8 mouse cellular contexts compared by ENCODE assay signal in the genomic region with DNA sequence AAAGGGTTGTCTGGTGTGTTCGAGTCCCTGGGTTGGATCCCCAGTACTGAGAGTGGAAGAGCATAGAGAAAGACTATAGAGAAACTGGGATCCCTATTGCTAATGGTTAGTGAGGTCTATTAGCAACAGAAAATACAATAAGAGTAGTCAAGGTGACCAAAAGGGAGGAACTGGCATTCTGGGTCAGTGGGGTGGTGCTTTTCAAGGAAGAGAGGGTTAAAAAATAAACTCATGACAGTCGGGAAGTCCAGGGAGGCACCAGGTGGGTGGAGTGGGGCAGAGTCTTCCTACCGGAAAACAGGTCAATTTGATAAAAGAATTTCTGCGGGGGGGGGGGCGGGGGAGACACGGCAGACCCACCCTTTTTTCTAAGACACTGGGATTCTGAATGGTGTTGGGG. TPM values are rescaled to one million over a fixed set of nuclear protein-coding genes. Genes with fewer than 3 reads are reported as not detected.
DNase-seq lines count a peak whose midpoint lies in the region; ATAC-seq and TF ChIP-seq lines count a peak whose summit lies in the region.

No protein-coding gene starts in this region.

- H3K27me3 ChIP-seq in heart, embryonic 10.5 days (ENCODE audit: insufficient read depth, poor library complexity, severe bottlenecking) = no peaks in the 10 kb centered on the region
- no peaks in the 10 kb centered on the region; the same call in 1 of the 2 replicates for H3K27me3 ChIP-seq in forebrain, embryonic 11.5 days (ENCODE audit: control insufficient read depth, insufficient read depth, low read length)
- H3K27me3 ChIP-seq in kidney, embryonic 15.5 days = no peaks in the 10 kb centered on the region
- no peaks in the 10 kb centered on the region for H3K27me3 ChIP-seq in midbrain, embryonic 15.5 days (replicated peaks)
- no peaks in the 10 kb centered on the region for H3K27me3 ChIP-seq in cerebellum, adult 2 months (ENCODE audit: control insufficient read depth, insufficient read depth, low read length)

- ATAC-seq in forebrain, embryonic 11.5 days (replicated peaks; ENCODE audit: low FRiP score) = no peak
- no peak for ATAC-seq in kidney, embryonic 15.5 days (replicated peaks; ENCODE audit: low FRiP score)
- no peak for ATAC-seq in midbrain, embryonic 15.5 days (replicated peaks)
- ATAC-seq in activated CD4-positive, CD25-positive, alpha-beta regulatory T cell, adult 4 months = no peak

- no peak overlapping the region; the same call in 1 of the 2 replicates for H3K9ac ChIP-seq in forebrain, embryonic 11.5 days (ENCODE audit: low read length)
- no peak overlapping the region for H3K9ac ChIP-seq in kidney, embryonic 15.5 days
- H3K9ac ChIP-seq in midbrain, embryonic 15.5 days = no peak overlapping the region

- peak overlapping the region; percentile 98 for H3K4me2 ChIP-seq in forebrain, embryonic 11.5 days (ENCODE audit: low read depth, low read length, severe bottlenecking)
- peak overlapping the region; percentile 86 for H3K4me2 ChIP-seq in kidney, embryonic 15.5 days
- H3K4me2 ChIP-seq in midbrain, embryonic 15.5 days = peak overlapping the region; percentile 94

- DNase-seq in heart, embryonic 10.5 days (ENCODE audit: low spot score) = no peak
- no peak for DNase-seq in heart, postnatal 25 days (ENCODE audit: low spot score)
- DNase-seq in forebrain, embryonic 11.5 days (ENCODE audit: low spot score) = no peak
- DNase-seq in cerebellum, adult 2 months = no peak
- no peak for DNase-seq in frontal cortex, adult 2 months (ENCODE audit: extremely low spot score in 1 of 2, low spot score in 1 of 2)

- peak overlapping the region; percentile 99 for H3K4me3 ChIP-seq in heart, embryonic 10.5 days
- peak overlapping the region; percentile 89 for H3K4me3 ChIP-seq in forebrain, embryonic 11.5 days (ENCODE audit: low read depth, low read length)
- peak overlapping the region; percentile 90 for H3K4me3 ChIP-seq in kidney, embryonic 15.5 days (replicated peaks)
- H3K4me3 ChIP-seq in midbrain, embryonic 15.5 days = peak overlapping the region; percentile 91; the same call in 1 of the 2 replicates
- no peak overlapping the region for H3K4me3 ChIP-seq in cerebellum, adult 2 months (replicated peaks; ENCODE audit: insufficient read depth, low read depth, low read length)

- 17% methylated on average over 6 of the region's 6 CpGs for WGBS in heart, embryonic 10.5 days
- 23% methylated on average over 6 of the region's 6 CpGs for WGBS in forebrain, embryonic 11.5 days
- WGBS in kidney, embryonic 15.5 days = 13% methylated on average over 6 of the region's 6 CpGs
- 15% methylated on average over 6 of the region's 6 CpGs for WGBS in midbrain, embryonic 15.5 days
- WGBS in cerebellum, adult 2 months = 34% methylated on average over 6 of the region's 6 CpGs

- H3K9me3 ChIP-seq in heart, embryonic 10.5 days = no peaks in the 10 kb centered on the region
- H3K9me3 ChIP-seq in forebrain, embryonic 11.5 days (ENCODE audit: control insufficient read depth, low read length) = no peaks in the 10 kb centered on the region
- H3K9me3 ChIP-seq in kidney, embryonic 15.5 days (replicated peaks) = no peaks in the 10 kb centered on the region
- no peaks in the 10 kb centered on the region for H3K9me3 ChIP-seq in midbrain, embryonic 15.5 days

- no peak for TF ChIP-seq POLR2A in cerebellum, adult 2 months (IDR thresholded peaks at IDR 0.05; ENCODE audit: borderline replicate concordance, insufficient read depth, low read length)

- intact Hi-C loops in heart, postnatal 25 days (cut with DNase I) = loop anchor here (10.0 kb wide), 1 partner anchor 100 kb away; no protein-coding TSS in a partner anchor

- TF ChIP-seq CTCF in cerebellum, adult 2 months (IDR thresholded peaks at IDR 0.05; ENCODE audit: borderline replicate concordance, insufficient read depth, low read depth, low read length) = no peak

- peak overlapping the region; percentile 96 for H3K27ac ChIP-seq in heart, embryonic 10.5 days
- no peak overlapping the region for H3K27ac ChIP-seq in forebrain, embryonic 11.5 days (ENCODE audit: low read depth, low read length)
- H3K27ac ChIP-seq in kidney, embryonic 15.5 days = peak overlapping the region; percentile 94; the same call in 1 of the 2 replicates
- H3K27ac ChIP-seq in midbrain, embryonic 15.5 days = no peak overlapping the region
- H3K27ac ChIP-seq in cerebellum, adult 2 months (ENCODE audit: insufficient read depth, low read length) = no peak overlapping the region

- H3K4me1 ChIP-seq in heart, embryonic 10.5 days = peaks cover 52% of the 10 kb centered on the region
- peaks cover 14% of the 10 kb centered on the region for H3K4me1 ChIP-seq in forebrain, embryonic 11.5 days (replicated peaks; ENCODE audit: control insufficient read depth, insufficient read depth, low read length)
- H3K4me1 ChIP-seq in kidney, embryonic 15.5 days = peaks cover 49% of the 10 kb centered on the region
- peaks cover 49% of the 10 kb centered on the region for H3K4me1 ChIP-seq in midbrain, embryonic 15.5 days
- peaks cover 12% of the 10 kb centered on the region for H3K4me1 ChIP-seq in cerebellum, adult 2 months (ENCODE audit: control insufficient read depth, insufficient read depth, low read length)

- peaks cover 2% of the 10 kb centered on the region; the same call in 1 of the 2 replicates for H3K36me3 ChIP-seq in heart, embryonic 10.5 days
- no peaks in the 10 kb centered on the region for H3K36me3 ChIP-seq in forebrain, embryonic 11.5 days (ENCODE audit: control insufficient read depth, insufficient read depth, low read length)
- no peaks in the 10 kb centered on the region for H3K36me3 ChIP-seq in kidney, embryonic 15.5 days
- no peaks in the 10 kb centered on the region for H3K36me3 ChIP-seq in midbrain, embryonic 15.5 days (replicated peaks)

RNA-seq across cellular contexts. Expression of a gene that starts 0.8 kb away (rescaled TPM):
- 13.0 and 21.5 TPM in 2 replicates for polyA plus RNA-seq in heart, embryonic 10.5 days (2016; fragmentation: Nextera tagmentation; extraction: Ambion mirVana)
- 10 to 100 TPM; 16.2 to 35.4 TPM for total RNA-seq in heart, postnatal 25 days (2021)
- polyA plus RNA-seq in forebrain, embryonic 11.5 days (2014; fragmentation: Nextera tagmentation; extraction: Ambion mirVana) = 5.4 and 6.0 TPM in 2 replicates
- 10.1 and 10.4 TPM in 2 replicates for polyA plus RNA-seq in kidney, embryonic 15.5 days (2015; fragmentation: Nextera tagmentation; extraction: Ambion mirVana)
- 6.6 and 6.8 TPM in 2 replicates for polyA plus RNA-seq in midbrain, embryonic 15.5 days (2015; fragmentation: Nextera tagmentation; extraction: Ambion mirVana)
- 25.3 and 26.7 TPM in 2 replicates for polyA plus RNA-seq in cerebellum, adult 2 months (2012; rRNA removed)
- 32.6 and 34.9 TPM in 2 replicates for polyA plus RNA-seq in frontal cortex, adult 2 months (2012; rRNA removed)
- polyA plus RNA-seq in activated CD4-positive, CD25-positive, alpha-beta regulatory T cell, adult 4 months (2017; shearing (Covaris generic)) = 1 to 10 TPM; 5.0 to 8.5 TPM

Comparison
In these comparisons a context has a peak if more than half of its experiments do, and no peak if none do; other contexts are left out.
1. H3K27ac ChIP-seq: peak in heart, embryonic 10.5 days (single experiment) and kidney, embryonic 15.5 days (single experiment); none in forebrain, embryonic 11.5 days (single experiment), midbrain, embryonic 15.5 days (single experiment) and cerebellum, adult 2 months (single experiment).
2. Peak in every context shown above with its lines, with median percentiles within 50 percentile points of each other: H3K4me2 ChIP-seq.